Mouse (Mus musculus): Measurements from ENCODE around the gene Epm2a.

Gene Epm2a

DNA sequence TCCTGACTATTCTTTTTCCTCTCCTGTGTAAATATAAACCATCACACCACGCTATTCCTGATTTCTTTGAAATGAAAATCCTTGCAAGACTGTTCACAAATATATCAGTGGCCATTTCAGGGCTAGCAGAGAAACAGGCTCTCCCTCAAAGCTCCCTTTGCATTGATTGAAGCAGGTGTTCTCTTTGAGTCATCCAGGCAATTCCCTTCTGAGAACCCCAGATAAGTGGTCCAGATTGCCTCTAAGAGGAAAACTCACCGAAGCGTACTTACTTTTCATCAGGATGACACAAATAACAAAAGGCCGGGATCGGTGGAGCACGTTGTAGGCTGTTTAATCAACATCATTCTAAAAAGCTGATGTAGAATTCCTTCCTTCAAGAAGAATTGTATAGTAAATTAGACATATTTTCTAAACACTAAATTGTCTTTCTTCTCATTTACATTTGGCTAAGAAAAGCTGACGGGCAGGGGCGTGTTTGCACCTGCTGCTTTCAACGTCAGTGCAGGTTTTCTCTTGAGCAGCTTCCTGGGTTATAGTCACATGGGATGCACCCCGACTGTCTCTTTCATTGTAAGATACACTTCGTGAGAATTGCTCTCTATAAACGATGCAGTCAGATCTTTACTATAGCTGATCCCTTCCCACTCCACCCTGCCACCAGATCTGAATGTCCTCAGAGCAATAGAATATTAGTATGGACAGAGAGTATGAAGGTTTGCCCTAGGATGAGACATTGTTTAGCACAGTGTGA, 86.0 kb downstream of the Epm2a start:
- DNase-seq, result no peak

DNA sequence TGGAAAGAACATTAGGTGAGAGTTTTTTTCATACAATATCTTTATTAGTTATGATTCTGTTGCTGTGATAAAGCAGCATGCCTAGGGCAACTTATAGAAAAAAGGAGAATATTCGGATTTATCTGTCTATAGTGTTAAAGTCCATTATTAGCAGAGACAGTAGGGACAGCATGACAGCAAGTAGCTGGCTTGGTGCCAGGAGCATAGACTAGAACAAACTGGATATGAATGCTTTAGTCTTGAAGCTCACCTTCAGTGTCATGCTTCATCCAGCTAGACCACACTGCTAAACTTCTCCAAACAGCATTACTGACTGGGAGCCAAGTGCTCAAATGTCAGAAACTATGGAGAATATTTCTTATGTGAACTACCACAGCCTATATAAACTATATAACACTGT, 93.8 kb downstream of the Epm2a start:
- DNase-seq, result no peak

DNA sequence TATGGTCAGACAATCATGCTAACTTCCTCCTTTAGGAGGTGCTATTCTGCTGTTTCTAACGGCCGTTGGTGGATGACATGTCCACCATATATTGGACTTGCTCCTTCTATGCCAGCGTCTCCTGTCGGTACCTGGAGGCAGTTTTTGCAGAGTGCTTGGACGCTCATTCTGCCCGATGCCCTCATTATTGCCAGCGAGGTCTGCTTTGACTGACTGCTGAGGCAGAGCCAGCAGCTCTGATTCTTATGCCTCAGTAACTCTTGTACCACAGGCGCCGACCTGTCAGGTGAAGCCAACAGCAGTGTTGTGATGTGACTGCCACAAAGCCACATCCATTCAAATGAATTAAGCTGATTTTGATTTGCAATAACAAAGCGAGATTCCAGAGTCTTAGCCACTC, 95.3 kb downstream of the Epm2a start:
- no peak for DNase-seq

DNA sequence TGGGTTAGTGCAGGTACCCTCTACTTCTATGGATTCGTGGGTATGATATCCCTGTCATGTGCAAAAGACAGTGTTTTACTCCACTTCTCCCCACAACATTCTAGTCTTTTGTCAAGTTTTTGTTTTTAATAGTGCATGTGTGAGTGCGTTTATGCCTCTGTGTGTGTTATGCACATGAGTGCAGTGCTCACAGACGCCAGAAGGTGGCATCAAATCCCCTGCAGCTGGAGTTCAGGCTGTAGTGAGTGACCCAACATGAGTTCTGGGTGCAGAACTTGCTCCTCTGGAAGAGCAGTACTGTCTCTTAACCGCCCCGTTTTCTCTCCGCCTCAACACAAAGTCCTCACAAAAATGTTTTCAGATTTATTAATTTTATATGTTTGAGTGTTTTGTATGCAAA, 96.1 kb downstream of the Epm2a start:
- DNase-seq, result no peak

DNA sequence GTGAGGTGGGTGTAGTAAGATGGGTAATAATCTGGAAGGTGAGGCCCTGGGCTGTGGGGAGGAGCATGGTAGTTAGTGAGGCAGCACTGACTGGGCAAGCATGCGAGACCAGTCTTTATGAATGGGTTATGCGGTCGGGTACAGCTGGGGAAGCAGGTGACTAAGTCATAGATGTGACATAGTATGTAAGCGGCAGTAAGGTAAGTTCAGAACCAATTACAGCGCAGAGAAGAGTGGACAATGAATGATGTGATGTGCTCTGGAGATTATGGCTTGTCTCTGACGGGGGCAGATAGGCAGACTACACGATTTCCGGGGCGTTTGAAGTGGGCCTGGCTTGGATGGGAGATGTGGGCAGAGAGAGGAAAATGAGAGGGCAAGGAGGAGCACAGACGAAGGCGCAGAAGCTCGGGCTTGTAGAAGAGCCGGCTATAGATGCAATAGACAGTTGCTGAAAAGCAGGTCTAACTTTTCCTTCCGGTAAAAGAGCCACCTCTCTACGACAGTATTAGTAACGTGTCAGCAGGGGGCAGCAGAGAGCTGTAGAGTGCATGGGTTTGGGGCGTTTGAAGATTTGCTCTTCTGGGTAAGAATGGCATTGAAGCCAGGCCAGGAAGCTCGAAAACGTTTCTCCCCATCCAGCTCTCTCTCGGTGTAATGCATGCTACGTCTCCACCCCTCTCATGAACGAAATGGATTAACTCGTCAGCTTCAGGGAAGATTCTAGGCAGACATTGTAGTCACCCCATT, 106.5 kb downstream of the Epm2a start:
- DNase-seq, result peak in 1 of 2 experiments; percentile 58

DNA sequence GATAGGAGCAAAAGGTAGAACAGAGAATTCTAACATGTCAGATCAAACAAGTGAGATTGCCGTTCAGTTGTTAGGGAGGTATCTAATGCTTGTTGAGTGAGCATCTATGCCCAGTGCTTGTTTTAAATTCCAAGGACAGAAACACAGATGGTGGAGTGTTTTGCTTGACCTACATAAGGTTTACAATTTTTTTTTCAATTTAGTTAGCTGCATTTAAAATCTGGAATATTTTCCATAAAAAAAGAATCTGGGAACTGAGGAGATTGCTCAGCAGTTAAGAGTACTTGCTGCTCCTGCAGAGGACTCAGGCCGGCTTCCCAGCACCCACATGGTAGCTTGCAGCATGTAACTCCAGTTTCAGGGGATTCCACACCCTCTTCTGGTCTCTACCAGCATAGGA, 109.3 kb downstream of the Epm2a start:
- no peak for DNase-seq

DNA sequence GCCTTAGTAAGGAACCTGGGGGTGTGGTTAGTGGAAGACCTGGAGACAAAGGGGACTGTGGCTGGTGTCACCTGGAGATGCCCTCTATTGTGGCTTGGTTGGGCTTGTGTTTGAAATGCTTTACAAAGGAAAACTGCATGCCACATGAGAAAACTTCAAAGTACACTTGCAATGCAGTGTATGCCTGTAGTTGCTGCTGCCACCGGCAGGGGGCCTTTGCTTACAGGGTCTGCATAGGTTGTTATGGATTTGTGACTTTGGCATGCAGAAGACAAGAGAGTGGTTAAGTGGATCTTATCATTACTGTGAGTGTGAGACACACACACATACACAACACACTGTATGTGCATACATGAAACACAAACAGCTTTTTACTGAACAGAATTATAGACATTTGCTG, 114.2 kb downstream of the Epm2a start:
- no peak for DNase-seq

DNA sequence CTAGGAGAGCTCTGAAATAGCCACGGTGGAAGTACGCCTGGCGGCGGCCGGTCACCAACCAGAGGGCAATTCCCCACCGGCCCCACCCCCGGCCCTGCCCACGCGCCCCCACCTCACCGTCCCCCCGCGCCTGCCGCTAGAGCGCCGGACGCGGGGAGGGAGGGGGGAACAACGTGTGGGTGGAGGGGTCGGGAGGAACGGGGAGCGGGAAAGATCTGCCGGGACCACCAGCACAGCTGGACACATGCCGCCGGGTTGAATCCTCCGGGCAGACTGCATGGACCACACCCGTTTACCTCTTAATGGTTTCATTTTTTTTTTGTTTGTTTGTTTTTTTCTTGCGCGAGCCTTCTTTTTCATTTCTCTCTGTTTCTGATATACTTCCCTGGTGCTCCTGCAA, 148.8 kb downstream of the Epm2a start:
- DNase-seq, result peak; percentile 16 to 37

Measured in spleen, adult 18-20 months (tissue).